Mouse (Mus musculus) small intestine, adult 2 months (tissue): Measurements from ENCODE around the gene Tgfb2. TPM values are rescaled to one million over a fixed set of nuclear protein-coding genes. Genes with fewer than 3 reads are reported as not detected.

ENCODE experiments used
- H3K27ac ChIP-seq: fragments of 200-500 bp; 2 replicates; pipeline ENCODE4 v1.5.1; 2012; ENCODE audit warnings: low read depth, low read length, control low read depth, inconsistent platforms; ENCODE audit not compliant: insufficient read depth
- H3K27me3 ChIP-seq: fragments of 200-500 bp; 2 replicates; pipeline ENCODE4 v1.6.1; 2012; ENCODE audit warnings: mild to moderate bottlenecking, moderate library complexity, low read length, inconsistent platforms; ENCODE audit not compliant: control insufficient read depth, insufficient read depth
- H3K36me3 ChIP-seq: fragments of 200-500 bp; 2 replicates; pipeline ENCODE4 v1.6.1; 2012; ENCODE audit warnings: mild to moderate bottlenecking, low read length, control low read depth, inconsistent platforms; ENCODE audit not compliant: control insufficient read depth, insufficient read depth
- H3K4me1 ChIP-seq: fragments of 200-500 bp; 2 replicates; pipeline ENCODE4 v1.6.1; 2012; ENCODE audit warnings: low read length, inconsistent platforms, mixed read lengths; ENCODE audit not compliant: control insufficient read depth, insufficient read depth, insufficient read length
- H3K4me3 ChIP-seq: fragments of 200-500 bp; 2 replicates; pipeline ENCODE4 v1.5.1; 2012; ENCODE audit warnings: low read depth, mild to moderate bottlenecking, control low read depth, inconsistent platforms, low read length, moderate library complexity
- CTCF ChIP-seq: fragments of 200-500 bp; IDR thresholded peaks from 2 replicates; pipeline ENCODE4 v1.5.1; 2012; ENCODE audit warnings: low read depth, mild to moderate bottlenecking, control low read depth, inconsistent platforms, low read length, moderate library complexity, mixed read lengths; ENCODE audit not compliant: insufficient replicate concordance, insufficient read length; ENCODE audit errors: extremely low read depth
- POLR2A ChIP-seq: fragments of 200-500 bp; IDR thresholded peaks from 2 replicates; pipeline ENCODE4 v1.6.1; 2012; ENCODE audit warnings: low read depth, mild to moderate bottlenecking, control low read depth, inconsistent platforms, low read length, moderate library complexity
- WGBS: fragments of 180-500 bp; shearing (Covaris S2); methylation state at CpG from one replicate; pipeline ENCODE4 v1.1.7; 2018; 5-methylcytosine and 5-hydroxymethylcytosine counted together
- polyA plus RNA-seq: library from polyadenylated mRNA; depleted of rRNA; stranded (reverse); fragments of >200 nt; gene quantifications from 2 replicates; pipeline ENCODE4 v1.2.3, GENCODE M21; 2012

Tgfb2 gene
- polyA plus RNA-seq, 1 experiment: 0.79 TPM

DNA sequence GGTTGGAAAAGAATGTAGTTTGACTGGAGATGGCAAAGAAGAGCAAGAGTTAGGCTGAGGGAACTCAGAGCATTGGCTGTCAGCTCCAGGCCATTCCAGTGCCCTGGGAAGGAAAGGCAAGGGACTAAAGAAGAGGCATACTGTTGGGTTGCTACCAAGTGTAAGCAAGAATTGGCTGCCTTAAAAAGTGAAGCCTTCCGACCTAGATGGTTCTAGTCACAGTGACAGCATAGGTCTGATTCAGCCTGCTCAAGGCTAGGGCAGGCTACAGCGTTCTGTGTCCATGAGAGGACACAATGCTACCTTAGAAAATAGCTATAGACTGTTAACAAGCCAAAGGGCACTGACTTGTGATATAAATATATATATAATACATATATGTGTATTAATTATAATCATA is 117.6 kb downstream of the Tgfb2 start:
- Histone ChIP-seq H3K27me3 (no peaks in the 10 kb centered on the region), H3K27ac (no peak overlapping the region), H3K4me3 (no peak overlapping the region), H3K36me3 (no peaks in the 10 kb centered on the region), H3K4me1 (no peaks in the 10 kb centered on the region)
- TF ChIP-seq CTCF (no peak), POLR2A (no peak)
- WGBS: 87% methylated on average over 2 of the region's 2 CpGs

DNA sequence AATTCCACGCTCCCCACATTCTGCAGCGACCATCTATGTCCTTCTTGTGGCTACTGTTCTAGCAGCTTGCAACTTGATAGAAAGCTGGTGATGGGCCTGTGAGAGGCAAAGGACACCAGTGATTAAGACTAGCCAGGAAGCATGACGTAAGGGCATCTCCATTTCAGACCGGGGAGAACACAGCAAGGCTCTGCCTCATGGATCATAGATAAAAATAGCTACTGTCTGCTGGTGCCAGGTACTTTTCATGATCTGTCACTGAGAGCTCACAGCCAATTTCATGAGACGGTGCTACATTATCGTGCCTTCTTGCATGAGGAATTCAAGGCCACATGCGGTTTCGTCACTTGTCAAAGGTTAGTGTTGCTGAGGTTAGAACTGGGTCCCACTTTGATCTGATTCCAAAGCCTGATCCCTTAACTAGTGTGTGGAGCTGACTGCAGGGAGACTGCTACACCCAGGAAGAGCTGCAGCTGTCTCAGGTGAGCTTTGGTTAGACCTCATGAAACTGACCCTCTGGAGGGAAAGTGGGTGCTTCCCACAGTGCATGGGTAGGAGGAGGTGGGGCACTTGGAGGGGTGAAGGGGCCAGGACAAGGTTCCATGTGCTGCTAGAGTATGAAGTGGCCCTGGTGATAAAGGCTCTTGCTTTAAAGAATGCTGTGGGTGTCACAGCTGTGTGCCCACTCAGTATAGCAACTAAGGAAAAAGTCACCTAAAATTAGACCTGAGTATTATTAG is 118.6 kb downstream of the Tgfb2 start:
- Histone ChIP-seq H3K4me1 (no peaks in the 10 kb centered on the region), H3K27ac (no peak overlapping the region), H3K36me3 (no peaks in the 10 kb centered on the region), H3K27me3 (no peaks in the 10 kb centered on the region), H3K4me3 (no peak overlapping the region)
- no peak for TF ChIP-seq POLR2A
- TF ChIP-seq CTCF: no peak
- WGBS: 74% methylated on average over 8 of the region's 8 CpGs

DNA sequence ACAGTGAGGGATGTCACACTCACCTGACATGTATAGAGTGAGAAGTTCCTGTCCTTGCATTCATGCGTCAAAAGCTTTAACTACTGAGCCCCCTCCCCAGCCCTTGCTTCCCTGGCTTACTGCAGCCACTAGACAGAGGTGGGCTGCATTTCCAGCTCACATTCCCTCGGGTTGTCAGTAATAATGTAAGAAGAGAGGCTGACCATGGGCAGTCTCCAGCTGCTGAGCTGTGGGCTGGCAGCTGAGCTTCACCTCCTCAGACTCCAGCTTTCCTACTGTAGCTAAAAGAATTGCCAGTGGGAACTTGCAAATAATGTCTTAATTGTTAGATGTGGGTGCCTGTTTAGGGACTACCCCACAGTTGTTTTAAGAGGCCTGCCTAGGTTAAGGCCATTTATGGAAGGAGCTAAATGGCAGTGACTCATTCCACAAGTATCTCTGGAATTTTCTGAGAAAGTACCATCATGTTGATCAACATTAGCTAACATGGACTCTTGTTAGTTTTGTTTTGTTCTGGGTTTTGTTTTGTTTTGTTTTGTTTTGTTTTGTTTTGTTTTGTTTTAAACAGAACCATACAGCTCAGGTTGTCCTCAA is 120.1 kb downstream of the Tgfb2 start:
- no peaks in the 10 kb centered on the region for H3K36me3 ChIP-seq
- no peak overlapping the region for H3K4me3 ChIP-seq
- no peaks in the 10 kb centered on the region for H3K4me1 ChIP-seq
- 61% methylated on average over 2 of the region's 2 CpGs for WGBS
- H3K27ac ChIP-seq: no peak overlapping the region
- no peaks in the 10 kb centered on the region for H3K27me3 ChIP-seq
- no peak for TF ChIP-seq CTCF
- no peak for TF ChIP-seq POLR2A

DNA sequence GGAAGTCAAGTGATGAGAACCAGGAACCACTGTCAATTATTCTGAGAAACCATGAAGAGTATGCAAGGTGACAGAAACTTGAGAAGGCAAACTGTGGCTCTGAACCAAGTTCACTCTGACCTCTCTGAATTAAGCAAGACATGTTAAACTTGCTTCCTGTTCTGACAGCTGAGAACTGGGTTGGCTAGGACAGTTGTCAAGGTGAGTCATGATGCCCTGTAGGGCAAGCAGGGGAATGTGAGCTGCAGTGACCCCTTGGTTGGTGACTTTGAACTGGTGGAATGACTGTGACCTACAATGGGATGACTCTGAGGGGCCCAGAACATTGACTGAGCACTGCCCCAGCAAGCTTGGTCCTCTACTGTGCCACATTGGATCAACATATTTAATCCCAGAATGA is 121.9 kb downstream of the Tgfb2 start:
- no peak overlapping the region for H3K27ac ChIP-seq
- H3K36me3 ChIP-seq: no peaks in the 10 kb centered on the region
- H3K4me1 ChIP-seq: no peaks in the 10 kb centered on the region
- no peak for TF ChIP-seq POLR2A
- no peak for TF ChIP-seq CTCF
- H3K4me3 ChIP-seq: no peak overlapping the region
- no peaks in the 10 kb centered on the region for H3K27me3 ChIP-seq

DNA sequence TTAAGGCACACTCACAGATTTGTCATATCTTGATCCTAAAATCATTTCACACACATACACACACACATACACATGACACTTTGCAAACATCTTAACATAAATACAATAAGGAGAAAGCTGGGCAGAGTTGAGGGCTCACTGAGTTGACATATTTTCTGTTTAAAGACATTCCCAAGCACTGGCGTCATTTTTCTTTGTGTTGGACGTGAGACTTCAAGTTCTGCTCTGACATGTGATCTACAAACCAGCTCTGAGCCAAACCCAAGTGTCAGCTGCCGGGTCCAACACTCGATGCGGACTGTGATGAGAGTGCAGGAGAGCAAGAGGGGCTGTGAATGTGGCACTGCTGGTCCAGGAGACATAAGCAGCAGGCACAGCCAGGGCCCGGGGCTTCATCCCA is 123.7 kb downstream of the Tgfb2 start:
- no peak for TF ChIP-seq CTCF
- TF ChIP-seq POLR2A: no peak
- WGBS: 70% methylated on average over 6 of the region's 6 CpGs
- Histone ChIP-seq H3K27me3 (no peaks in the 10 kb centered on the region), H3K36me3 (no peaks in the 10 kb centered on the region), H3K4me3 (no peak overlapping the region), H3K4me1 (no peaks in the 10 kb centered on the region), H3K27ac (no peak overlapping the region)

DNA sequence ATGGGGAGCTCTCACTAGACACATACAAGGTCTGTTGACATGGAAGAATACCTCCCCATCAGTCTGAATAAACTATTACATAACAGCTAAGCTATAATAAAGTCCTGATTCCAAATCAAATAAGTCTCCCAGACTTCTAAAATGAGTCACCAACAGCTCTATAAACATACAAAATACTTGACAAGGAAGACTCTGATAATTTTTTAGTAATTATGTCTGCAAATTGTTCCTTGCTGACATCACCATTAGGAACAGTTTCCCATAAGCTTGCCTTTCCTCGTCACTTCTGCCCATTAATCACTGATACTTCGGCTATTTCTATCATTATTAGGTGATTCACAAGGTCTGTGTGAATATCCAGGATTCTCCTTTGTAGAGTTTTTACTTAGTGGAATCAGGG is 124.1 kb downstream of the Tgfb2 start:
- 61% methylated on average over 2 of the region's 2 CpGs for WGBS
- H3K27me3 ChIP-seq: no peaks in the 10 kb centered on the region
- no peak overlapping the region for H3K4me3 ChIP-seq
- no peak overlapping the region for H3K27ac ChIP-seq
- H3K4me1 ChIP-seq: no peaks in the 10 kb centered on the region
- H3K36me3 ChIP-seq: no peaks in the 10 kb centered on the region
- TF ChIP-seq CTCF (no peak), POLR2A (no peak)

DNA sequence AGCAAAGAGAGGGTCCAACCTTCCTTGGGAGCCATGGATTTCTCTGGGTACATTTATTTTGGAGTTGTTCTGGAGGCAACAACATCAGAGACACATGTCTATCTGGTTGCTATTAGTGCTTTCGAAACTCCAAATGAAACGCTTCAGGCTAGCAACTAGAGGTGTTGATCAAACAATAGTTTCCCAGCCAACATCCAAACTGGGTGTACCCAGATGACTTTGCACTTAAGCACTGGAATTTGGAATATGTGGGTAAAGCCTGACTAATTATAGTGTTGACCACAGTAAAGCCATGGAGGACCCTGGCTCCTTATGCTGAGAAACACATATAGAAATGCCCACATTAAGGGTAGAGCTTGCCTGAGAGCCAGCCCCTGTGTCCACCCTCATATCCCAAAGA is 124.7 kb downstream of the Tgfb2 start:
- no peaks in the 10 kb centered on the region for H3K36me3 ChIP-seq
- TF ChIP-seq POLR2A (no peak), CTCF (no peak)
- H3K4me3 ChIP-seq: no peak overlapping the region
- no peaks in the 10 kb centered on the region for H3K4me1 ChIP-seq
- no peak overlapping the region for H3K27ac ChIP-seq
- no peaks in the 10 kb centered on the region for H3K27me3 ChIP-seq
- WGBS: 61% methylated on average over 2 of the region's 2 CpGs
